Mouse (Mus musculus): ENCODE measurements around the gene Tom1. TPM values are rescaled to one million over a fixed set of nuclear protein-coding genes. Genes with fewer than 3 reads are reported as not detected.

The Tom1 gene
- polyA plus RNA-seq, 1 experiment: 29.7 TPM

- TF ChIP-seq CTCF (IDR thresholded peaks at IDR 0.05; ENCODE audit: extremely low read depth, insufficient read depth, insufficient read length, insufficient replicate concordance) (no peak), POLR2A (IDR thresholded peaks at IDR 0.05; ENCODE audit: low read depth, low read length) (no peak)
- H3K36me3 ChIP-seq (ENCODE audit: control insufficient read depth, insufficient read depth, low read length): peaks cover 37% of the 10 kb centered on the region
- DNase-seq (ENCODE audit: low read depth in 1 of 2, low spot score in 2 of 2): no peak
- WGBS: 73% methylated on average over 2 of the region's 2 CpGs
- no peak overlapping the region for H3K4me3 ChIP-seq (ENCODE audit: extremely low read depth, insufficient read depth, insufficient read length)
- H3K27ac ChIP-seq (ENCODE audit: insufficient read depth, low read length): no peak overlapping the region
- no peaks in the 10 kb centered on the region for H3K27me3 ChIP-seq (ENCODE audit: control insufficient read depth, insufficient read depth, low read length)
- no peaks in the 10 kb centered on the region for H3K4me1 ChIP-seq (ENCODE audit: control insufficient read depth, insufficient read depth, insufficient read length)
Measured at GRCm38 (mm10) chr8:75119287-75119686, 85.8 kb downstream of the Tom1 start.

Other genes starting within 250 kb of the Tom1 start
- gene Isx, start 160.5 kb upstream of the Tom1 start, polyA plus RNA-seq (2012; rRNA removed): 0.04 TPM in 1 of 2 replicates, not detected in the other
- gene Hmgxb4, start 40.3 kb upstream of the Tom1 start, polyA plus RNA-seq (2012; rRNA removed): 6.7 and 7.5 TPM in 2 replicates
- gene Hmox1, start 59.9 kb downstream of the Tom1 start, polyA plus RNA-seq (2012; rRNA removed): 222 and 386 TPM in 2 replicates
- gene Mcm5, start 75.9 kb downstream of the Tom1 start, polyA plus RNA-seq (2012; rRNA removed): 34.8 and 44.1 TPM in 2 replicates
- 0.76 and 1.3 TPM in 2 replicates for gene Rasd2, start 180.2 kb downstream of the Tom1 start, polyA plus RNA-seq (2012; rRNA removed)